Mouse (Mus musculus) adrenal gland, postnatal 4 days (tissue): ENCODE data around the gene Gmip. TPM values are rescaled to one million over a fixed set of nuclear protein-coding genes. Genes with fewer than 3 reads are reported as not detected.

Experiments used
- DNase-seq, 2 experiments: peaks; one replicate each; pipeline ENCODE4 v3.0.0; 2021 to 2022; ENCODE audit warnings: low spot score in 2 of 2, mixed read lengths in 2 of 2
- total RNA-seq, 2 experiments: library from RNA; stranded (reverse); gene quantifications; 2 replicates each; pipeline ENCODE4 v1.2.3; 2021

The Gmip gene
- total RNA-seq, 2 experiments from 2014 or later = 21.1 to 24.6 TPM

- DNase-seq = no peak
Observed at GRCm38 (mm10) chr8:69860807-69861206, 52.3 kb downstream of the Gmip start.

- DNase-seq = no peak
Observed at GRCm38 (mm10) chr8:69861251-69861650, 52.8 kb downstream of the Gmip start.

GRCm38 (mm10) chr8:69863387-69864020, 55.0 kb downstream of the Gmip start:
- no peak for DNase-seq

- DNase-seq = no peak
Observed at GRCm38 (mm10) chr8:69864180-69864579, 55.7 kb downstream of the Gmip start.

- no peak for DNase-seq
Observed at GRCm38 (mm10) chr8:69867696-69868326, 59.3 kb downstream of the Gmip start.

- DNase-seq = no peak
Observed at GRCm38 (mm10) chr8:69870003-69870765, 61.7 kb downstream of the Gmip start.

GRCm38 (mm10) chr8:69870907-69871306, 62.4 kb downstream of the Gmip start:
- DNase-seq = no peak

Other genes with a start within 250 kb of the Gmip start
- gene Zfp868, start 183.1 kb upstream of the Gmip start, total RNA-seq = 10 to 100 TPM; 21.0 to 21.3 TPM
- 1 to 10 TPM; 4.5 to 4.9 TPM for gene Zfp964, start 154.2 kb upstream of the Gmip start, total RNA-seq
- 10 to 100 TPM; 26.8 to 28.3 TPM for gene Zfp869, start 98.0 kb upstream of the Gmip start, total RNA-seq
- 1 to 10 TPM; 5.0 to 6.4 TPM for gene Zfp963, start 58.7 kb upstream of the Gmip start, total RNA-seq
- gene Gm20422, start 33.8 kb upstream of the Gmip start, total RNA-seq = 1 to 10 TPM in 1 of 2 experiments, under 1 TPM in 1; 0.70 to 4.9 TPM
- gene Atp13a1, start 17.5 kb upstream of the Gmip start, total RNA-seq = 10 to 100 TPM; 41.0 to 44.7 TPM
- gene Zfp866, start 17.5 kb upstream of the Gmip start, total RNA-seq = 10 to 100 TPM; 31.4 to 34.4 TPM
- gene Lpar2, start 13.8 kb downstream of the Gmip start, total RNA-seq = 1 to 10 TPM; 2.8 to 3.8 TPM
- gene Pbx4, start 23.8 kb downstream of the Gmip start, total RNA-seq = 1 to 10 TPM; 3.6 to 4.8 TPM
- gene Cilp2, start 79.0 kb downstream of the Gmip start, total RNA-seq = 1 to 10 TPM in 1 of 2 experiments, under 1 TPM in 1; 0.50 to 1.4 TPM
- under 1 TPM; 0.73 to 0.76 TPM for gene Tssk6, start 93.5 kb downstream of the Gmip start, total RNA-seq
- 100 to 1,000 TPM; 133 to 137 TPM for gene Ndufa13, start 93.9 kb downstream of the Gmip start, total RNA-seq
- 1 to 10 TPM; 1.6 to 2.3 TPM for gene Yjefn3, start 94.0 kb downstream of the Gmip start, total RNA-seq
- gene Gatad2a, start 187.7 kb downstream of the Gmip start, total RNA-seq = 100 to 1,000 TPM in 1 of 2 experiments, 10 to 100 TPM in 1; 91.5 to 106 TPM
- 10 to 100 TPM; 76.6 to 80.2 TPM for gene Mau2, start 234.1 kb downstream of the Gmip start, total RNA-seq
- gene Sugp1, start 234.1 kb downstream of the Gmip start, total RNA-seq = 10 to 100 TPM; 41.1 to 45.2 TPM